9 mouse cellular contexts compared by ENCODE assay signal in the genomic region with DNA sequence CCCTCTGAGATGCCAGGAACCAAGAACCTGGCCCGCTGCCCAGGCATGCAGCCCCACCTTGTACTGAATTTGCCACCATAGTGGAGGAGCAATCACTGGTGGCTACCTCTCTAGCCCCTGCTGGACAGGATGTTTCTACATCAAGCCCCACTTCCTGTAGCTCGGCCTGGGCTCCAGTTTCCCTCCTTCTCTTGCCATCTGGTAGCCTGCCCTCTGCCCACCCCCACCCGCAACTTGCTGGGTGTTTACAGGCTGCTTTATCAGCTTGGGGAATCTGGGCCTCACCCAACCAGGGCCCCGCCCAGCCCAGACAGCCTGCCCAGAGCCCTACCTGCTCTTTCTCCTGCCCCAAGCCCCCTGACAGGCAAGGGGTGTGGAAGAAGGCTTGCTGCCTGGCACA. TPM values are rescaled to one million over a fixed set of nuclear protein-coding genes. Genes with fewer than 3 reads are reported as not detected.
DNase-seq lines count a peak whose midpoint lies in the region; ATAC-seq and TF ChIP-seq lines count a peak whose summit lies in the region.
"Had no signal": no experiment of that assay in that cellular context is flagged by ENCODE, and none has a peak within 500 bp of the region (broad histone marks: within the 10 kb centered on the region; RNA-seq: fewer than 3 reads in every experiment).

No protein-coding gene starts in this region.

- TF ChIP-seq CTCF in spleen, adult 2 months (IDR thresholded peaks at IDR 0.05; ENCODE audit: extremely low read depth, insufficient read depth, insufficient read length, insufficient replicate concordance): no peak

- no peak overlapping the region for H3K9ac ChIP-seq in liver, embryonic 11.5 days (ENCODE audit: low read depth, low read length)
- H3K9ac ChIP-seq in midbrain, embryonic 15.5 days: no peak overlapping the region
- H3K9ac ChIP-seq: midbrain, embryonic 12.5 days had no signal

- H3K4me2 ChIP-seq in liver, embryonic 11.5 days: no peak overlapping the region
- no peak overlapping the region for H3K4me2 ChIP-seq in midbrain, embryonic 15.5 days
- H3K4me2 ChIP-seq: midbrain, embryonic 12.5 days had no signal

- H3K36me3 ChIP-seq in spleen, adult 2 months (ENCODE audit: control insufficient read depth, insufficient read depth, low read length): no peaks in the 10 kb centered on the region; the same call in 1 of the 2 replicates
- no peaks in the 10 kb centered on the region for H3K36me3 ChIP-seq in liver, embryonic 11.5 days (ENCODE audit: control insufficient read depth, insufficient read depth, low read length)
- H3K36me3 ChIP-seq in midbrain, embryonic 15.5 days (replicated peaks): no peaks in the 10 kb centered on the region
- H3K36me3 ChIP-seq: midbrain, embryonic 12.5 days had no signal

- peak overlapping the region; percentile 80 for H3K27ac ChIP-seq in spleen, adult 2 months (ENCODE audit: insufficient read depth, low read length)
- no peak overlapping the region for H3K27ac ChIP-seq in liver, embryonic 11.5 days (ENCODE audit: low read depth, low read length)
- H3K27ac ChIP-seq in midbrain, embryonic 15.5 days: no peak overlapping the region
- H3K27ac ChIP-seq: midbrain, embryonic 12.5 days had no signal

- DNase-seq in spleen, adult 2 months (ENCODE audit: low read depth in 1 of 2, low spot score in 2 of 2): peak in 1 of 2 experiments; percentile 19
- DNase-seq in spleen, adult 12 weeks (ENCODE audit: low spot score): no peak
- no peak for DNase-seq in liver, embryonic 11.5 days (ENCODE audit: low spot score)
- DNase-seq in Muller cell, postnatal 12 days (ENCODE audit: inconsistent ontology term): no peak
- no peak for DNase-seq in frontal cortex, postnatal 25 days (ENCODE audit: low spot score in 2 of 2)

- H3K9me3 ChIP-seq in liver, embryonic 11.5 days (ENCODE audit: control insufficient read depth, low read length): no peaks in the 10 kb centered on the region
- H3K9me3 ChIP-seq in midbrain, embryonic 15.5 days: no peaks in the 10 kb centered on the region
- H3K9me3 ChIP-seq: midbrain, embryonic 12.5 days had no signal

- no peaks in the 10 kb centered on the region for H3K27me3 ChIP-seq in spleen, adult 2 months (ENCODE audit: control insufficient read depth, insufficient read depth, low read length)
- H3K27me3 ChIP-seq in liver, embryonic 11.5 days (replicated peaks; ENCODE audit: control insufficient read depth, insufficient read depth, low read length): no peaks in the 10 kb centered on the region
- no peaks in the 10 kb centered on the region for H3K27me3 ChIP-seq in midbrain, embryonic 15.5 days (replicated peaks)
- H3K27me3 ChIP-seq: midbrain, embryonic 12.5 days had no signal

- TF ChIP-seq POLR2A in spleen, adult 2 months (IDR thresholded peaks at IDR 0.05; ENCODE audit: low read depth, low read length): no peak

- peaks cover 37% of the 10 kb centered on the region for H3K4me1 ChIP-seq in spleen, adult 2 months (ENCODE audit: control insufficient read depth, insufficient read depth, insufficient read length)
- peaks cover 15% of the 10 kb centered on the region for H3K4me1 ChIP-seq in liver, embryonic 11.5 days (replicated peaks; ENCODE audit: control insufficient read depth, insufficient read depth, low read length)
- no peaks in the 10 kb centered on the region for H3K4me1 ChIP-seq in midbrain, embryonic 15.5 days
- H3K4me1 ChIP-seq: midbrain, embryonic 12.5 days had no signal

- H3K4me3 ChIP-seq in spleen, adult 2 months (ENCODE audit: extremely low read depth, insufficient read depth, insufficient read length): no peak overlapping the region
- no peak overlapping the region for H3K4me3 ChIP-seq in liver, embryonic 11.5 days (ENCODE audit: low read depth, low read length)
- no peak overlapping the region for H3K4me3 ChIP-seq in midbrain, embryonic 15.5 days
- H3K4me3 ChIP-seq: midbrain, embryonic 12.5 days had no signal

- 35% methylated on average over 4 of the region's 4 CpGs for WGBS in spleen, adult 2 months
- WGBS in liver, embryonic 11.5 days: 49% methylated on average over 4 of the region's 4 CpGs
- 82% methylated on average over 4 of the region's 4 CpGs for WGBS in midbrain, embryonic 15.5 days

- peak; percentile 56 for ATAC-seq in activated CD4-positive, CD25-positive, alpha-beta regulatory T cell, adult 4 months
- 0 out of 2 replicates have a peak, but pooled peaks have one; percentile 36 for ATAC-seq in liver, embryonic 11.5 days (replicated peaks; ENCODE audit: low FRiP score)
- 0 out of 2 replicates have a peak, but pooled peaks have one; percentile 19 for ATAC-seq in neutrophil, adult 5-6 weeks (ENCODE audit: extremely low read depth, insufficient number of reproducible peaks, low FRiP score, poor library complexity, severe bottlenecking)
- no peak for ATAC-seq in midbrain, embryonic 15.5 days (replicated peaks)

RNA-seq across cellular contexts. Expression of gene Elf4, which starts 23.9 kb away (rescaled TPM):
- 42.0 and 46.3 TPM in 2 replicates for polyA plus RNA-seq in spleen, adult 2 months (2012; rRNA removed)
- polyA plus RNA-seq in activated CD4-positive, CD25-positive, alpha-beta regulatory T cell, adult 4 months (2017; shearing (Covaris generic)): 10 to 100 TPM; 29.1 to 30.6 TPM
- 7.8 and 9.5 TPM in 2 replicates for polyA plus RNA-seq in liver, embryonic 11.5 days (2014; fragmentation: Nextera tagmentation; extraction: Ambion mirVana)
- 45.7 and 46.6 TPM in 2 replicates for total RNA-seq in neutrophil, adult 5-6 weeks (2017)
- polyA plus RNA-seq in midbrain, embryonic 15.5 days (2015; fragmentation: Nextera tagmentation; extraction: Ambion mirVana): 0.50 and 0.80 TPM in 2 replicates
